Mouse (Mus musculus) embryo, embryonic 11.5 days (tissue): Measurements from ENCODE around the gene Cbx4.

Experiments
- DNase-seq: peaks from one replicate; pipeline ENCODE4 v3.0.0-alpha.2; 2012; ENCODE audit warnings: low read depth, low spot score

Cbx4 gene

DNA sequence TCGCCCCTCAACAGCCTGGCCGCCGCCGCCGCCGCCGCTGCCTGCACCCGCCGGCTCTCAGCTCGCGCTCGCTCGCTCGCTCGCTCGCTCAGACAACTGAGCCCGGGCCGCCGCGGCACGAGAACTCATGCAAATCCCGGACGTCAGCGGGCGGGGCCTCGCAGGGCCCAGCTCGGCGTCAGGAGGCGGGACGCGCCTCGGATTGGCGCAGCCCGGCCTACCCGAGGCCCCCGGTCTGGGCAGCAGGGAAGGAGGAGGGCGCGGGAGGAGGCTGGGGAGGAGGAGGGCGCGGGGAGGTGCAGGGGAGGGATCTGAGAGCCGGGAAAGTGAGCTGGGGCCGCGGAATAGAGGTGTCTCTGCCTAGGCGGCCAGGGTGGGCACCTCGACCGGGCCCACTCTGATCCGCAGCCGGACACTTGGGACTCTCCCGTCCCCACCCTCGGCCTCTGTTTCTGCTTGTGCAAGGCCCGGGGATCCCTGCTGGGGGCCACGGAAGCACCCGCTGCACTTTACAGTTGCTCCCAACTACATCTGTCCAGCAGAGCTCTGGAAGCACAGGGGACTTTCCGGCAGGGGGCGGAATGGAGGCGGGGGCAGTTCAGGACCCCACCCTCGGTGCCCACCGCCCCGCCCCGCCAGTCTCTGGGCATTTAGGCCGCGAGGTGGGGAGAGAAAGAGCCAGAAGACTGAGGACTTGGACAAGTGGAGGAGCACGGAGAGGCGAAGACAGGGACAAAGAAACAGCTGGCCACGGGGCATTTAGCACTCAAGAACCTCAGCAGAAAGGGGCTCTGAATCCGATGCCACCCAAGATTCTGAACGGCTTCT lies at the start of gene Cbx4:
Gene Cbx4 (minus strand): TSS at position 78 of the 828 bp plus-strand sequence.
- DNase-seq, result peak; percentile 92

DNA sequence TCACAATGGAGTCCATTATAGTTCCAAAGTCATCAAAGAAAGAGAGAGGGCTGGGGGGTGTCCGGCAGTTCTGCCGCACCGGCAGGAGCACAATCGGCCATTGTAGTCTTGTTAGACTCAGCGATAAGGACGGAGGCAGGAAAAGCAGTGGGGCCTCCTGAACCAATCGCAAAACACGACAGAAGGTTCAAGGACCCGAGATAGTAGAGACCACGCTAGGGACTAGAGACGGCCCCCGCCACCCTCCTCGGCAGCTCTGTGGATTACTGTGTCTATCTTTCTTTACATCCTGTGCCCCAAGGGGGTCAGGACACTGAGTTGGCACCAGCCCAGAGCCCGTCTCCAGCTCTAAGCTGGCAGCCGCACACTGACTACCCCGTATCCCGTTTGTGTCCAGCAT lies 48.6 kb upstream of the Cbx4 start:
- no peak for DNase-seq

DNA sequence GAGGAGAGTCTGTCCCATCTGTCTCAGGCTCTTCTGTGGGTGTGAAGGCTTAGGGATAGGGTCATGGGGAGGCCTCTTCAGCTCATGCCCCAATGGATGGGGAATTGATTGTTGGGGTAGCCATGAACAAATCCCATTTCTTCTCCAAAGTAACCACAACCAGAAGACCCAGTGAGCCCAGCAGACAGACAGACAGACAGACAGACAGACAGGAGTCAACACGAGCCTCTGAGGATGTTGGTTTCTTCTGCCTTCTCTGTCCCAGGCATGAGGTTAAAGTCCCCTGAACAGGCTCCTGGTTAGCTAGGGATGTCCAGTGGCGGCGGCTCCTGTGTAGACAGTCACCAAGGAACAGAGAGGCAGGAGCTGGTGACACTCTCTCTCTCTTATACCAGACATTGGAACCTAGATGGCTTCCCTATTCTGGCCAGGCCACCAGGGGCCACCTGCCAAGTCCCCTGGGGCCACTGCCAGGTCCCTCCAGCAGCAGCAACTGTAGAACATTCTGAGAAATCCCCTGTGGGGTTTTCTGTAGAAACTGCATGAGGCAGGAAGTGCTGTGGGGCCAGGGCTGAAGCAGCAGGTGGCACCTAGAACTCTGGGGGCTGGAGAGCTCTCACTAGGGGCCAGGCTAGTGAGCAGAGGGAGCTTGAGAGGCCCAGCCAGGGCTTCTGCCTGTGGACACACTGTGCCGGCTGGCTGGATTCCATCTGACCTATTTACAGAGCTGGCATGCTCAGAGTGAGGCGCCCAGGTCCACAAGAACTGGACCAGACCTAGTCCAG lies 47.6 kb upstream of the Cbx4 start:
- no peak for DNase-seq

DNA sequence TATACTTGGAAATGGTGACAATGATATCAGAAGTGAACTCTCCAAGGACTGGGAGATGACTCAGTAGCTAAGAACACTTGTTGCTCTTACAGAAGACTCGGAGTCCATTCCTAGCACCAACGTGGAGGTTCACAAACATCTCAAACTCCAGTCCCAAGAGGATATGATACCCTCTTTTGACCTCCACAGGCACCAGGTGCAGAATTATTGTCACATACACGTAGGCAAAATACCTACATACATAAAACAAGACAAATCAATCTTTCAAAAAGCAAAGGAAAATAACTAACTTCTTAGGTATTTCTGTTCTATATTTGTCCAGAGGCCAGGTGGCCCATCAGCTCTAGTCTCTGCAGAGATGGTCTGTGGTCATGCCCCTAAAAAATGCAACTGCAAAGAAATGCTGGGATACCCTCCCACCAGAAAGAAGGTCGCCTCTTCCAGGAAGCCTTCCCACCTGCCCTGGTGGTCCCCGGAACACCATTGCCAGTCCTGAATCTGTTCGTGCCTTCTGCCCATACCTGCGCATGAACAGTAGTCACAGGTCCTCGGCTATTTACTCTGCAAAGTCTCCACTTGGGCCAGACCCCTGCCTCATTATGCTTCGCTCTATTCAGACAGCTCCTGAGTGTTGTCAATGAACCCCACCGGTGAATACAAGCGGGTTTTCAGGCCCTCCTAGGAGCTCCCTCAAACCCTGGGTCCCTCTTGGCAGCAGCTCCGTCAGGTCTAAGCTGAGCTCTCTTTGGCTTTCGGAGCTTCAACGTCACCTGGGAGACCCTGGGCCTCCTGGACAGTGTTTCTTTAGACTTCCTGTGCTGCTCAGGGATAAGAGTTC lies 46.4 kb upstream of the Cbx4 start:
- no peak for DNase-seq

DNA sequence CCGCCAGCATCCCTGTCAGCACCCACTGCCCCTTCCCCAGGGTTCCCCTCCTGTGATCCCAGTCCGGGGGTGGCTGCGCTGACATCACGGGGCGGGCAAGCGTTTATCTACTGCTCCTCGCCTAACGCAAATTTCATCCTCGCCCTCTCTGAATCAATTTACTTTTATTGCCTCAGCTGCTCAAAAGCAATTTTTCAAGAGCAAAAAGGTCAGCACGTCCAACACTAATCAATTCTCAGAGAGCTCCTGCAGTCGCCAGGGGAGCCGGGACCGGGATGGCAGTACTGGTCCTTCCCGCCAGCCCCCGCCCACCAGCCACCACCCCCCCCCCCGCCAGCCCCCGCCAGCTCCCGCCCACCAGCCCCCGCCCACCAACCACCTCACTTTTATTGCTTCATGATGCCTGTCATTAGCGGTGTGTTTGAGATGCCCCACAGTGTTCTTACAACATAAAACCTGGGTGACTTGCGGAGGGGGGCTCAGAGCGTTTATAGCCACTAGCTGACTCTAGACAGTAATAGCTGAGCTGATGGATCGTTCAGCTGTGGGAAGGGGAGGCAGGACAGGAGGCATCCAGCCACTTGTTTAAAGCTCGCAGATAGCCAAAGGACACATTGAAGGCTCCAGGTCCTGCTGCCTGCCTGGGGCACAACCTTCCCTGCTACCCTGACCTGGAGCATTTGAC lies 44.2 kb upstream of the Cbx4 start:
- no peak for DNase-seq

DNA sequence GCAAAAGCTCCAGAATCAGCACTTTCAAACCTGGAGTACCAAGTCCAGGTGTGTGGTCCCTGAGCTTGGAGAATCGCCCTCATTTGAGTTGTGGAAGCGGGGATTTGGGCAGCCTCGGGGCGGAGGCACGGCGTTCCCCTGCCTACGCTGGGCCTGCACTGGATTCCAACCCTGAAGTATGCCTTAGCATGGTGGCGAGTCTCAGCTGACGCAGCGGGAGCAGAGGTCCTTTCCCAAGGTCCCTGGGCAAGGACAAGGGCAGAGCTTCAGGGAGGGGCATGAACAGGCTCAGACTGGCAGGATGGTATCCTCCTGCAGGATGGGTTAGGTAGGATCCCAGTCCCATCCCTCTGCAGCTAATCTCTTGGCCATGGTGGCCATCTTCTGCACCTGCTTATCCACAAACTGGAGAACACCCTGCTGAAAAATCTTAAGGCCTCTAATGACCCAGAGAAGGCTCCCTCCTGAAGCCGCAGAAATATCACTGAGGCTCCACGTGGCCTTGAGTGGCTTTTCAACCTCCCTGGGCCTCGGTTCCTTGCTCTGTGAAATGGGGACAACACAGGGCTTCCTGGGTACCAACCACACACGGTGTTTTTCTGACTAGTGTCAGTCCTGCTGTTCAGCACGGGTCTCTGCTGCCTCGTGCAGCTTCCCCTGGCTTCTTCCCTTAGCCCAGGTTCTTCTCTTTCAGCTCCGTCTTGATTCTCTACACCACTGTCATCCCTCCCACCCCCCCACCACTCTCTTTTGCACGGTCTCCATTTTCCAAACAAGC lies 43.4 kb upstream of the Cbx4 start:
- DNase-seq, result no peak

DNA sequence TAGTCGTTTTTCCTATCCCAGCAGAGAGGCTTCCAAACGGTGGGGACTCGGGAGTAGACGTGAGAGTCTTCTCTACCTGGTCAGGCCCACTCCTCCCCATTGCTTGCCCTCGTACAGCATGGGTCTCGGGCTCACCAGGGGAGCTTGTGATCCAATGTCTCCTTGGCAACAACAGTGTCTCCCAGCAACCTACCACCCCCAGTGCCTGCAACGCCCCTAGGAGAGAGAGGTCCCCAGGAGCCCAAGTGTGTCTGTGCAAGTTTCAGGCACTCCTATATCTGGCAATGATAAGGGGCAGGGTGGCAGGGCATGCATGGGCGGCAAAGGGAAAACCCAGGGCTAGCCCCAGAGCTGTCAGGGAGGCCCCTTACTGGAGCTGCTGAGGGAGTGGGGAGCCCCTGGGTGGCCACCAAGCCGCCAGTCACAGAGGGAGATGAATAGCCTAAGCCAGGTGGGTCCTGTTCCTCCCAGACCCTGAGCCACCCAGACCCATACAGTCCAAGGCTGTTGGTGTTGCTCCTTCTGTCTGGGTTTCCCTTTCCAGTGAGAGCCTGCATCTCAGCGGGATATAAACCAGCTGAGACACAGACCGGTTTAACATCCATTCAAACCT lies 42.8 kb upstream of the Cbx4 start:
- no peak for DNase-seq

DNA sequence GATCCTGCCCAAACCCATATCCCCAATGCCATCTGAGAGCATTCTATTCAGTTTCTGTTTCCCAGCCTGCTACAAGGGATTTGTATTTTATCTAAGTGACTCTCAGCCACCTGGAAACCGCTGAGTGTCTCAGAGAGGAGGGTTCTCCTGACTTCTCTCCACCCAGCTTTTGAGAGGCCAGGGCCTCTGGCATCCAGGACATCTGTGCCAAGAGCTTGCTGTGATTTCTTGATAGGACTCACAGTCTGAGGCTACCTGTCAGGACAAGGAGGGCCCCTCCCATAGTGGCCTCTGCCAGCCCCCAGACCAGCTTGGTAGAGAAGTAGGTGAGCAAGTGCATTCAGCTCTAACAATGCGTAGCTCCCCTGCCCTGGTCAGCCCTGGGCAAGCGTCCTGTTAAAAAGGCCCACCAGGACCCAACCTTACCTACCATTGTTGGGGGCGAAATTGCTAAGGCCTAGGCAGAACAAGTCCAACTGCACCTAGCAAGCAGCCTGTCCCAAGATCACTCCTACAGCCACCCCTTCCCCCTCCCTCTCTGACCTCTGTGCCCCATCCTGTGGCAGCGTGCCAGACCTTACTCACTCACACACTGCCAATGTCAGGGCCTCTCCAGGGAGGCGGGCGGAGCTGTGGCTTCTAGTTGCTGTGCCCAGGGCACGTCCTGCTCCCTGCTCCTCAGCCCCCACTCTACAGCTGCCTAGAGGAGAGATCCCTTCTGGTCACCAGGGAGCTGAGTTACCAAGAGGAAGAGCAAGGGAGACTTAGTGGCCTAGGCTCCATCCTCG lies 41.9 kb upstream of the Cbx4 start:
- no peak for DNase-seq

DNA sequence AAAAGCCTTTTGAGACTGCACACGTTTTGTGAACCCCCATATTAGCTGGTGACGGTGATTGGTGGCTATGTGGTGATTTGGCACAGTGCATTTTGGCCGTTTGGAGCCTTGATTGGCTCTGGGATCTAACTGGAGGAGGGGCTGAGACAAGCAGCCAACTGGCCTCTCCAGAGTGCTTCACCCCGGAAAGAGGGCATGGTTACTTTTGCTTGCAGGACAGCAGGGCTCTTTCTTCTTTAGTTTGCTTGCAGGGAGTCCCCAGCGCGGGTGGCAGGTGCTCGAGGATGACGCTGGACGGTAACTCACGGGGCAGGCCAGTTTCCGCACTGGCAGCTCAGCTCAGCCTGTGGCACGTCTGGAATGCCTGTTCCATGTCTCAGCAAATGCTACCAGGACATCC lies 41.1 kb upstream of the Cbx4 start:
- no peak for DNase-seq

DNA sequence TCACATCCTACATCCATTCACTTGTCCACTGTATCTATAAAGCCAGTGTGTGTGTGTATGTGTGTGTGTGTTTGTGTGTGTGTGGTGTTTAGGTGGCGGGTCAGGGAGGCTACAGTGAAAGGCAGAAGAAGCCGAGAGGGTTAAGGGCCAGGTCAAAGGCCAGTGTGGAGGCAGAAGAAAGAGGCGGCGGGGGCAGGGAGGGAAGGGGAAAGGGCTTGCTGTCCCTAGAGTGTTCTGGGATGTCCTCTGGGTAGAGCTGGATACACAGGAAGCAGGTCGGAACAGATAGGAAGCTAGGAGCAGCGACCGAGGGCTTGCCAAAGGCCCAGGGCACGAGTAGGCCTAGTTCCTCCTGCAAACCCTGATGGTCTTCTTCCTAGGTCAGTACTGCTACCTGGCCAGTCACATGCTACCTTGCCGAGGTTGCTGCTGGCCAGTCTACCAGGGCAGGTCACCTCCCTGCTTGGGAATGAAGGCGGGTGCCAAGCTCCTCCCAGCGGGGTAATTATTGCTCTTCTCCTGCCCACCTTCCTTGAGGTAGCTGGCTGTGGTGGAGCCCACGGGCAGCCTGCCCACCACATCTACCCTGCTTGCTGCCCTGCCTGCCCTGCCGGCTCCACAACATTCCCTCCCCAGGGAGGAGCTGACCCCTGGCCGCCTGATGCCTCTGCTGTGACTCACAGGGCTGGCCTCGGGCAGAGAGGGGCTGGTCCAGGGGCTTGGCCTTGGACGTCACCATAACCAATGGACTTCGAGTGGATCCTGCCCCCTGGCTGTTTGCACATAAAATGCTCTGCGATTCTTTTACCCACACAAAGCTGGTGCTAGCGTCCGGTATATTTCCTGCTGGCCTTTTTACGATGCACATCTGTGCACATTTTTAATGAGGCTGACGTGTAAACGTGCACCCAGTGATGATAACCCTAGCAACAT lies 40.2 kb upstream of the Cbx4 start:
- peak; percentile 51 for DNase-seq

DNA sequence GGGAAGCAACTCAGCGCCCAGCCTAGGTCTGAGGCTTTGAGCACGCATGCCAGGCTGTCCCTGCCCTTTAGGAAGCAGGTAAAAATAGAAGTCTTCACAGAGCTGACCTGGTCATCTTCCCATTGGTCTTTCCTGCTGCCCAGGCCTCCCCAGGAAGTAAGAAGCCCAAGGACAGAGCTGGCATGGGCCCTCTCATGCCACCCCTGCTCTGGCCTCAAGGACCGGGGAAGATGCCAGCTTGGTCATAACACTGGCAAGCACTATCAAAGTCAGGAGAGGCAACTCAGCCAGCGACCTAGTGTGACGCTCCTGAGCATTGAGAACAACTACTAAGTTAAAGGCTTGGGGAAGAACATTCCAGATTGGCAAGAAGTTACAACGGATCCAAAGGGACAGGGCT lies 38.5 kb upstream of the Cbx4 start:
- DNase-seq, result no peak

DNA sequence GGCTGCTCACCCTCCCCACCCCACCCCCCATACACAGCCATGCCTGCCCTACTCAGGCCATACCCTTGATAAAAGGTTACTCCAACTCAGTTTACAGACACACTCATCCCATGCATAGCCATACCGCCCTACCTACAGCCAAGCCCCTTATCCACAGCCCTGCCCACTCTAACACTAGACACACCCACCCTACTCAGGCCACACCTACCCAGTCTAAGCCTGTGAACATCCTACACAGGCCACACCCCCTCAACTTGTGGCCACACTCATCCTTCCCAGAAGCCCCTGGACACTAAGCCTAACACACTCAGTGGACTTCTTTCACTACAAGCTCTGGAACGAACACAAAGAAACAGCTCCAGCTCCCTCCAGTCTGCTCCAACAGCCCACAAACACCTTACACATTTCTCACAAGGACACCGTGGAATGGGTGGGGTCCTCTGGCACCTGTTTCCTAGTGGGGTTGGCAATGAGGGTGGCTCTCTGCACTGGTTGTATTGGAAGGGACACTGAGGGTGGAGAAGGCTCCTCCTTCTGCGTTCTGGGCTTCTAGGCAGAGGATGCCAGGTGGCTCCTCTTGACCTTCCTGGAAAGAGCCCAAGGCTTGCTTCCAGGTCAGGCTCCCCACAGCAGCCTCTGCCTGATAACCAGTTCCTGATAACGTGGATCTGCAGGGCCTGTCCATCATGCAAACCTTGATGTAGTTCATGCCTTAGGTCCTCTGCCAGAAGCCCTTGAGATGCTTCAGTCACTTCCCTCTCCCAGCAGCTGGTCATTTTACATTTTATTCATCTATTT lies 37.7 kb upstream of the Cbx4 start:
- no peak for DNase-seq

DNA sequence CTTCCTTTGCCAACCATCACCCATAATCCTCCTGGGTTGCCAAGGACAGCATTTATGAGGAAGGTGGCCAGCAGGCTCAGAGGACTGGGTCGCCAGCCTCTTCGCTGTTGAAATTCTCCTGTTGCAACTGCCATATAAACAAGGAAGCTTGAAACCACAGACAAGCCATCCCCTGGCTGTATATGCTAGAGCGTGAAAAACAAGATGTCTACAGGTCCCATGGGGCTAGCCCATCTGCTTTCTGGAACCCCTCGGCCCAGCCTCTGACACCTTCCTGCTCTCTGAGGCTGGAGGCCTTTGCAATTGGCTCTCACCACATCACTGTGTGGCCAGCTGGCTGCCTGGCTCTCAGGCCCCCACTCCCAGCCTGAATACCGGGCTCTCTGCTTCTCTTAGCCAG lies 36.4 kb upstream of the Cbx4 start:
- DNase-seq, result no peak

DNA sequence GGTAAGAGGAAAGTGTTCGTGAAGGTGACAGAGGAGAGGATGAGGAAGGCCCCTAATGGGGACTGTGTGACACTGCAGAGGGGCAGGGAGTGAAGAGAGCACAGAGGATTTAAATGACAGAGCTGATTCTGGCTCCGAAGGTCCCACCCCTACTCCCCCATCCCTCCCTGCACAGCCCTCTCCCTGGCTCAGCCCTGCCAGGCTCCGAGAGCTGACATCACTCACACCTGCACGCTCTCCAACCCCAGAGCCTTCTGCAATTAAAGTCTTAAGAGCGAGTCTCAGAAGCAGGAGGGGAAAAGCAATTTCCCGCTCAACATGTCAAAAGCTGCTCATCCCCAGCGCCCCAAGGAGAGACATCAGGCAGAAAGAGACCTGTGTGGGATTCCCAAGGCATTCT lies 32.9 kb upstream of the Cbx4 start:
- DNase-seq, result no peak

DNA sequence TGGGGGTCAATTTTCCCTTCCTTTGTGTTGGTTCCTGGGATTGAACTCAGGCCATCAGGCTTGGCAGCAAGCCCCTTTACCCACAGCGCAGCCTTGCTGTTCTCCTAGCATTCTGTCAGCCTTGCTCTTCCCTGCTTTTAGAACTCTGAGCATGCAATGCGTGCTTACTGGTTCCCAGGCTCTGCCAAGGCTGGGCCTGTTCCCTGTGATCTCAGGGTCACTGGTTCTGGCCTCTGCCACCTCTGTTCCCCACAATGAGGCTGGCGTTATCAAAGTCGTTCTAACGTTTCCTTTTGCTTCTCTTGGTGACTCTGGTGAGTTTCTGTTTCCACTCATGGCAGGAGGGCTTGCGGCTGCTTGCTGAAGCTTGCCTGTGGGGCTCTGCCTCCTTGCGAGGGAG lies 31.9 kb upstream of the Cbx4 start:
- DNase-seq, result no peak

DNA sequence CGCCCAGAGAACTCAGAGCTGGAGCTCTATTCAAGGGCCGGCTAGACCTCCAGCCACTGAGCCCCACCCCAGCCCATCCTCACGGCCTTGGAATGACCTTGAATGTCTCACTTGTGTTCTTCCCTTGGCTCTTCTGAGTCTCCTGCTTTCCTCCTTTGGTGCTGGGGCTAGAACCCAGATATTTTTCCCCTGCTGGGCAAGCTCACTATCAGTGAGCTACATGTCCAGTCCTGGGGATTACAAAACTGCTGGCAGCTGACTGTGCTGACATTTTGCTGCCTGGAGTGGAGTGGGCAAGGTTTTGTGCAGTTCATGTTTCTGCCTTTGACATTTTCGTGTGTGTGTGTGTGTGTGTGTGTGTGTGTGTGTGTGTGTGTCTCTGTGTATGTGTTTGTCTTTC lies 31.0 kb upstream of the Cbx4 start:
- no peak for DNase-seq

DNA sequence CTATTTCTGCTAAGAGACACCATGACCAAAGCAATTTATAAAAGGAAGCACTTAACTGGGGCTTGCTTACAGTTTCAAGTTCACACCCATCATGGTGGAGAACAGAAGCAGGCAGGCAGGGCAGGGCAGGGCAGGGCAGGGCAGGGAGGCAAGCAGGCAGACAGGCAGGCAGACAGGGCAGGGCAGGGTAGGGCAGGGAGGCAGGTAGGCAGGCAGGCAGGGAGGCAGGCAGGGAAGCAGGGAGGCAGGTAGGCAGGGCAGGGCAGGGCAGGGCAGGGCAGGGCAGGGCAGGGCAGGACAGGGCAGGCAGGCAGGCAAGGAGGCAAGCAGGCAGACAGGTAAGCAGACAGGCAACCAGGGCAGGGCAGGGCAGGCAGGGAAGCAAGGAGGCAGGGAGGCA lies 26.7 kb upstream of the Cbx4 start:
- DNase-seq, result no peak

DNA sequence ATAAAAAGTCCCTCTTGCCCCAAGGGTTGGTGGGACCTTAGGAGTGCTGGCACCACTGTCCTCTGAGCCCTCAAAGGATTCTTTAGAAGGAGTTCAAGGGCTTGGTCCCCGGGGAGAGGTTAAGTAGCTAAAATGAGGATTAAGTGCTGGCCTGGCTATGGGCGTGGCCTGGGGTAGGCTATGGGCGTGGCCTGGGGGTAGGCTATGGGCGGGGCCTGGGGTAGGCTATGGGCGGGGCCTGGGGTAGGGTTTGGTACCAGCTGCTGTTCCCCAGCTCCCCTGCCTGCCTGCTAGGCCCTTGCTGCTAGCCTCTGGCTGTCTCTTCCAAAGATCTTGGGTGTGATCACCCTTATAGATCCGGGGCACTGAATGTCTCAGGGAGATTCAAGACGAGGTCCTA lies 25.3 kb upstream of the Cbx4 start:
- no peak for DNase-seq
